8 mouse cellular contexts compared by ENCODE assay signal in genomic region chr5:96160467-96161262, GRCm38 (mm10). TPM values are rescaled to one million over a fixed set of nuclear protein-coding genes. Genes with fewer than 3 reads are reported as not detected.
DNase-seq lines count a peak whose midpoint lies in the region; ATAC-seq and TF ChIP-seq lines count a peak whose summit lies in the region.

No protein-coding gene starts in this region.

- no peak for TF ChIP-seq POLR2A in limb, embryonic 14.5 days (IDR thresholded peaks at IDR 0.05; ENCODE audit: borderline replicate concordance, extremely low read depth, insufficient read depth, insufficient read length)

- peak overlapping the region; percentile 98 for H3K27ac ChIP-seq in gastrocnemius, adult 2 months
- peak overlapping the region; percentile 100 for H3K27ac ChIP-seq in intestine, embryonic 15.5 days
- H3K27ac ChIP-seq in limb, embryonic 14.5 days (replicated peaks; ENCODE audit: low read depth, low read length): peak overlapping the region; percentile 98
- peak overlapping the region; percentile 99 for H3K27ac ChIP-seq in midbrain, embryonic 15.5 days
- H3K27ac ChIP-seq in stomach, embryonic 14.5 days (ENCODE audit: low read length): peak overlapping the region; percentile 99

- H3K4me2 ChIP-seq in intestine, embryonic 15.5 days (replicated peaks): peak overlapping the region; percentile 67
- peak overlapping the region; percentile 75 for H3K4me2 ChIP-seq in limb, embryonic 14.5 days (replicated peaks; ENCODE audit: low read depth, low read length, severe bottlenecking)
- H3K4me2 ChIP-seq in midbrain, embryonic 15.5 days: peak overlapping the region; percentile 68
- peak overlapping the region; percentile 82 for H3K4me2 ChIP-seq in stomach, embryonic 14.5 days (replicated peaks; ENCODE audit: low read depth, low read length)

- TF ChIP-seq CTCF in gastrocnemius, adult 2 months (IDR thresholded peaks at IDR 0.05): peak; percentile 26; the same call in 1 of the 2 replicates

- peak overlapping the region; percentile 99 for H3K9ac ChIP-seq in intestine, embryonic 15.5 days
- H3K9ac ChIP-seq in limb, embryonic 14.5 days (ENCODE audit: low read depth, low read length, severe bottlenecking): peak overlapping the region; percentile 97
- peak overlapping the region; percentile 99 for H3K9ac ChIP-seq in midbrain, embryonic 15.5 days
- peak overlapping the region; percentile 98 for H3K9ac ChIP-seq in stomach, embryonic 14.5 days (replicated peaks; ENCODE audit: low read depth, low read length)

- peaks cover 8% of the 10 kb centered on the region; the same call in 1 of the 2 replicates for H3K4me1 ChIP-seq in intestine, embryonic 15.5 days (replicated peaks)
- peaks cover 7% of the 10 kb centered on the region for H3K4me1 ChIP-seq in limb, embryonic 14.5 days (ENCODE audit: control insufficient read depth, insufficient read depth, low read length)
- peaks cover 22% of the 10 kb centered on the region for H3K4me1 ChIP-seq in midbrain, embryonic 15.5 days
- 0 out of 2 replicates have a peak, but pooled peaks cover 16% of the 10 kb centered on the region for H3K4me1 ChIP-seq in stomach, embryonic 14.5 days (ENCODE audit: control insufficient read depth, insufficient read depth, low read length)

- peak overlapping the region; percentile 95 for H3K4me3 ChIP-seq in gastrocnemius, adult 2 months
- peak overlapping the region; percentile 99 for H3K4me3 ChIP-seq in intestine, embryonic 15.5 days (replicated peaks)
- peak overlapping the region; percentile 89 for H3K4me3 ChIP-seq in limb, embryonic 14.5 days (replicated peaks; ENCODE audit: low read length)
- H3K4me3 ChIP-seq in midbrain, embryonic 15.5 days: peak overlapping the region; percentile 98
- peak overlapping the region; percentile 96 for H3K4me3 ChIP-seq in stomach, embryonic 14.5 days (ENCODE audit: low read depth, low read length)

- WGBS in intestine, embryonic 15.5 days: under 1% methylated on average over 50 of the region's 50 CpGs
- under 1% methylated on average over 32 of the region's 50 CpGs for WGBS in limb, embryonic 14.5 days
- WGBS in midbrain, embryonic 15.5 days: under 1% methylated on average over 50 of the region's 50 CpGs
- WGBS in stomach, embryonic 14.5 days: under 1% methylated on average over 49 of the region's 50 CpGs

- no peaks in the 10 kb centered on the region for H3K36me3 ChIP-seq in intestine, embryonic 15.5 days
- no peaks in the 10 kb centered on the region for H3K36me3 ChIP-seq in limb, embryonic 14.5 days (ENCODE audit: control insufficient read depth, insufficient read depth, low read length)
- H3K36me3 ChIP-seq in midbrain, embryonic 15.5 days (replicated peaks): no peaks in the 10 kb centered on the region
- no peaks in the 10 kb centered on the region for H3K36me3 ChIP-seq in stomach, embryonic 14.5 days (ENCODE audit: control insufficient read depth, insufficient read depth, low read length)

- H3K27me3 ChIP-seq in intestine, embryonic 15.5 days (replicated peaks): no peaks in the 10 kb centered on the region
- no peaks in the 10 kb centered on the region for H3K27me3 ChIP-seq in limb, embryonic 14.5 days (ENCODE audit: control insufficient read depth, insufficient read depth, low read length)
- H3K27me3 ChIP-seq in midbrain, embryonic 15.5 days (replicated peaks): no peaks in the 10 kb centered on the region
- H3K27me3 ChIP-seq in stomach, embryonic 14.5 days (ENCODE audit: control insufficient read depth, insufficient read depth, low read length): no peaks in the 10 kb centered on the region

- peak; percentile 16 for ATAC-seq in intestine, embryonic 15.5 days
- no peak for ATAC-seq in limb, embryonic 14.5 days (ENCODE audit: low FRiP score, low read depth)
- peak; percentile 3; the same call in 1 of the 2 replicates for ATAC-seq in midbrain, embryonic 15.5 days (replicated peaks)
- ATAC-seq in stomach, embryonic 14.5 days (ENCODE audit: insufficient number of reproducible peaks, insufficient read depth, low FRiP score, low read depth): peak; percentile 4; the same call in 1 of the 2 replicates

- H3K9me3 ChIP-seq in intestine, embryonic 15.5 days: no peaks in the 10 kb centered on the region
- no peaks in the 10 kb centered on the region for H3K9me3 ChIP-seq in limb, embryonic 14.5 days (ENCODE audit: control insufficient read depth, low read length)
- H3K9me3 ChIP-seq in midbrain, embryonic 15.5 days: no peaks in the 10 kb centered on the region
- no peaks in the 10 kb centered on the region for H3K9me3 ChIP-seq in stomach, embryonic 14.5 days (ENCODE audit: control insufficient read depth, low read depth, low read length)

- DNase-seq in gastrocnemius, adult 2 months: peak; percentile 34
- no peak for DNase-seq in gastrocnemius, adult 8-10 months (ENCODE audit: low spot score in 2 of 2)
- DNase-seq in cerebellum, adult 11-12 months: peak; percentile 27
- DNase-seq in forelimb bud, embryonic 11.5 days (ENCODE audit: low read depth, low spot score): peak; percentile 46
- DNase-seq in limb, embryonic 14.5 days (ENCODE audit: low spot score): peak; percentile 23

- intact Hi-C loops in gastrocnemius, adult 2 months (cut with DNase I): loop anchor here (5.0 kb wide), 1 partner anchor 53 kb away; no protein-coding TSS in a partner anchor

RNA-seq across cellular contexts. Expression of gene Cnot6l, which starts 3.3 kb away (rescaled TPM):
- 10 to 100 TPM; 27.9 to 33.4 TPM for total RNA-seq in gastrocnemius, adult 2 months (2021)
- total RNA-seq in gastrocnemius, adult 8-10 months (2022): 10 to 100 TPM; 22.9 to 31.7 (median 27.7) TPM
- polyA plus RNA-seq in intestine, embryonic 15.5 days (2015; fragmentation: Nextera tagmentation; extraction: Ambion mirVana): 22.7 and 26.0 TPM in 2 replicates
- polyA plus RNA-seq in limb, embryonic 14.5 days (2012; rRNA removed): 16.5 and 18.0 TPM in 2 replicates
- 25.8 and 26.8 TPM in 2 replicates for polyA plus RNA-seq in limb, embryonic 14.5 days (2014; fragmentation: Nextera tagmentation; extraction: Ambion mirVana)
- 14.6 and 16.4 TPM in 2 replicates for polyA plus RNA-seq in midbrain, embryonic 15.5 days (2015; fragmentation: Nextera tagmentation; extraction: Ambion mirVana)
- 25.5 and 31.8 TPM in 2 replicates for polyA plus RNA-seq in stomach, embryonic 14.5 days (2014; fragmentation: Nextera tagmentation; extraction: Ambion mirVana)

RNA-seq across cellular contexts. Expression of gene Mrpl1, which starts 48.6 kb away (rescaled TPM):
- total RNA-seq in gastrocnemius, adult 2 months (2021): 10 to 100 TPM; 22.6 to 28.4 TPM
- total RNA-seq in gastrocnemius, adult 8-10 months (2022): 10 to 100 TPM; 21.1 to 25.7 (median 22.2) TPM
- polyA plus RNA-seq in intestine, embryonic 15.5 days (2015; fragmentation: Nextera tagmentation; extraction: Ambion mirVana): 27.5 and 28.9 TPM in 2 replicates
- 8.2 and 11.4 TPM in 2 replicates for polyA plus RNA-seq in limb, embryonic 14.5 days (2012; rRNA removed)
- polyA plus RNA-seq in limb, embryonic 14.5 days (2014; fragmentation: Nextera tagmentation; extraction: Ambion mirVana): 17.5 and 19.3 TPM in 2 replicates
- 13.9 and 15.0 TPM in 2 replicates for polyA plus RNA-seq in midbrain, embryonic 15.5 days (2015; fragmentation: Nextera tagmentation; extraction: Ambion mirVana)
- polyA plus RNA-seq in stomach, embryonic 14.5 days (2014; fragmentation: Nextera tagmentation; extraction: Ambion mirVana): 21.2 and 21.5 TPM in 2 replicates

Comparison
In these comparisons a context has a peak if more than half of its experiments do, and no peak if none do; other contexts are left out.
1. DNase-seq: peak in gastrocnemius, adult 2 months (single experiment), cerebellum, adult 11-12 months (single experiment), forelimb bud, embryonic 11.5 days (single experiment) and limb, embryonic 14.5 days (single experiment); none in gastrocnemius, adult 8-10 months (0 of 2).
2. Peak in every context shown above with its lines, with median percentiles within 50 percentile points of each other: H3K27ac ChIP-seq, H3K4me3 ChIP-seq, H3K4me2 ChIP-seq and H3K9ac ChIP-seq.